Mouse (Mus musculus): ENCODE results near the gene Gsdmc3.
"Not testable (repeated sequence)": the region's sequence is repeated elsewhere in the genome, so short reads cannot be mapped to it uniquely, and the experiment has no call there.

DNA sequence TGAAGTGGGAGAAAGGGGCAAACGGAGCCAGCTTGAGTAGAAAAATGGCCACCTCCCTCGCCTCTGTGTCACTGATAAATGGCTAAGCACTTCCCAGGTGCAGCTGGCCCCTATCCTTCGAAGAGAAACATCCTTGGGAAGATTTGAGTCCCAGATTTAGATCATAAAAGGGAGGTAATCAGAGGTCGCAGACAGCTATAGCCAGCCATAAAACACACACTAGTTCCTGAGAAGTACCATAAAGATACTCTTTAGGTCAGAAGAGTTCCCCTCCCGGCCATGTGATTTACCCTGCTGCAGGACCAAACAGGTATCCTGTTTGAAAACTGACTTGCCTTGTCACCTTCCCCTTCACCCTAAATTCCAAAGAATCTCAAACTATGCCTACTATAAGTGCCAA is 43.3 kb upstream of the Gsdmc3 start:
- not testable (repeated sequence) for TF ChIP-seq CTCF (IDR thresholded peaks at IDR 0.05; ENCODE audit: extremely low read depth, insufficient read length, insufficient replicate concordance, low read depth, low read length); POLR2A (IDR thresholded peaks at IDR 0.05; ENCODE audit: low read depth, low read length)

Data from small intestine, adult 2 months (tissue).